Mouse (Mus musculus) cortical plate, adult 2 months (tissue): ENCODE measurements around the gene Gm11938.
"Not testable (repeated sequence)": the region's sequence is repeated elsewhere in the genome, so short reads cannot be mapped to it uniquely, and the experiment has no call there.

Experiments used
- CTCF ChIP-seq: fragments of 200-500 bp; IDR thresholded peaks from 2 replicates; pipeline ENCODE4 v1.5.1; 2011; ENCODE audit warnings: mild to moderate bottlenecking, control low read depth, low read length; ENCODE audit not compliant: insufficient read depth; ENCODE audit errors: extremely low read depth
- POLR2A ChIP-seq: fragments of 200-500 bp; IDR thresholded peaks from 2 replicates; pipeline ENCODE4 v1.6.1; 2011; ENCODE audit warnings: mild to moderate bottlenecking, low read length, control low read depth; ENCODE audit not compliant: insufficient read depth; ENCODE audit errors: extremely low read depth

DNA sequence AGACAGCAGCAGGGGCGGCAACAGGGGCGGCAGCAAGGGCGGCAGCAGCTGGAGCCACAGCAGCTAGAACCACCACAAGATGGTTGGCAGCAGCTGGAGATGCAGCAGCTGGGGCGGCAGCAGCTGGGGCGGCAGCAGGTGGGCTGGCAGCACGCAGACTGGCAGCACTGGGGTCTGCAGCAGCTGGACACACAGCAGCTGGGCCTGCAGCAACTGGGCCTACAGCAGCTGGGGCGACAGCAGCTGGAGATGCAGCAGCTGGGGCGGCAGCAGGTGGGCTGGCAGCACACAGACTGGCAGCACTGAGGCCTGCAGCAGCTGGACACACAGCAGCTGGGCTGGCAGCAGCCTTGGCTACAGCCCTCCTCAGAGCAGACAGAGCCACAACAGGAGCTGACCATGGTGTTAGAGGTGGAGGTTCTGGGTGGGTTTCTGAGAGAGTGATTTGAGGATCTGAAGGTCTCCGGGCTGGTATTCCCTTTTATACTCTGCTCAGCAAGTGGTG is 40.6 kb upstream of the Gm11938 start, which contains the start of gene Krtap4-7:
- not testable (repeated sequence) for TF ChIP-seq POLR2A, CTCF
